Mouse (Mus musculus): ENCODE results near the gene Snx29. TPM values are rescaled to one million over a fixed set of nuclear protein-coding genes. Genes with fewer than 3 reads are reported as not detected.
"Not testable (repeated sequence)": the region's sequence is repeated elsewhere in the genome, so short reads cannot be mapped to it uniquely, and the experiment has no call there.

Snx29 gene
- 13.0 and 15.7 TPM in 2 replicates for polyA plus RNA-seq (2015; fragmentation: Nextera tagmentation; extraction: Ambion mirVana)

DNA sequence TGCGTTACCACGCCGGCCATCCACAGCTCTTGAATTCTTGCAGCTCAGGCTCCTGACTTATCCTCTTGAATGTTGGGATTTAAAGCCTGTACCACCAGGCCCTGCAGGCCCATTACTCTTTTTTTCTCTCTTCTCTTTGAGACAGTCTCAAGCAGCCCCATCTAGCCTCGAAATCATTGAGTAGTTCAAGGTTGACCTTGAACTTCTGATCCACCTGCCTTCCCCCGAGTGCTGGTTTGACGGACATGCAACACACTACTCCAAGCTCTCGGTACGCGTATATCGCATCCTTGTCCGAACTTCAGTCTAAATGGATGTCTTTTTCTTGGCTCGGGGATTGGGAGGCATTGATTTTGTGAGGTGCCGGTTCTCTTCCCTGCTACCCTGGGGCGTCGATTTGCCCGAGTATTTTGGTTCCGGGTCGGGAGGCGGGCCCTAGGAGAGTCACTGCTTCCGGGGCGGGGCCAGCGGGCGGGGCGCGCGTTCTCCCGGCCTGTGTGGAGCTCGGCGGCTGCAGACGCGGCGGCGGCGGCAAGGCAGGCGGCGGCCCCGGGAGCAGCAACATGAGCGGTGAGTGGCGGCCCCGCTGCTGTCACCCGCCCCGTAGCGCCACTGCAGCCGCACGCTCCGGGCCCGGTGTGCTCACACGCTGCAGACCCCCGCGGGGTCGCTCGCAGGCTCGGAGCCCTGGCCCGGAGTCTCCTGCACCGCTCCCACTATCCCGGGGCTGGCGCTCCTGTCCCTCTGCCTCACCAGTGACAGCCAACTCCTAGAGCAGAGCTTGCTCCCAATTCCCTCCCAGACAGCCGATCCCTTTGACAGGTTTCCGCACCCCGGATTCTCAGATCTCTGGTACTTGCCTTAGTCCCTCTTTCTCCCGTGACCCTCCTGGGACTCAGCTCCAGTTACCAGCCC, at the start of gene Snx29:
Gene Snx29, plus strand, starts transcription at position 500 of the 915 bp plus-strand sequence.
- H3K4me3 ChIP-seq = peak within 1 kb of the TSS; percentile 80
- peak within 1 kb of the TSS; percentile 86 for H3K27ac ChIP-seq
- WGBS = 6% methylated on average over 46 of the region's 61 CpGs
- H3K9me3 ChIP-seq (replicated peaks) = no peaks in the 10 kb centered on the region
- peaks cover 16% of the 10 kb centered on the region for H3K4me1 ChIP-seq
- peak within 1 kb of the TSS; percentile 92 for H3K9ac ChIP-seq
- peak; percentile 100 for ATAC-seq
- H3K4me2 ChIP-seq = peak within 1 kb of the TSS; percentile 96
- H3K27me3 ChIP-seq = no peaks in the 10 kb centered on the region
- no peaks in the 10 kb centered on the region for H3K36me3 ChIP-seq (ENCODE audit: poor library complexity, severe bottlenecking)

DNA sequence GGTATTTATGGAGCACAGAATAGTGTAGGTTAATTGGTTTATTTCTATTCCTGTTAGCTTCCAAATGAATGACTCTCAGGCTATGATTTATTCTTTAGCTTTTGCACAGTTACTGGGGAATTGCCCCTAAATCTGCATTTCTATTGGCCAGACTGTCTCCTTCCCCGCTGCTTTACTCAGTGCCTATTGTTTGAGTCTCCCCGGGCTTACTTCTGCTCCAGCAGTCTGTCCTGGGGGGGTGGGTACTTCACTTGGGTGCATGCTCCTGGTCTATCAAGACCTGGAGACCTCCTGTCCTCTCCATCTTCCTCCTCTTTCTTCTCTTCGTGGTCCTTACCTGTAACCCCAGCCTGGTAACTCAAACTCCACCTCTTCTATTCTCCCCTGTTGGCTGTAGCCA, 45.8 kb upstream of the Snx29 start:
- H3K9me3 ChIP-seq (replicated peaks) = no peaks in the 10 kb centered on the region
- no peaks in the 10 kb centered on the region for H3K27me3 ChIP-seq
- H3K9ac ChIP-seq = no peak overlapping the region
- H3K27ac ChIP-seq = no peak overlapping the region
- no peak for ATAC-seq
- H3K4me1 ChIP-seq = no peaks in the 10 kb centered on the region
- H3K4me2 ChIP-seq = no peak overlapping the region
- 30% methylated on average over 3 of the region's 3 CpGs for WGBS
- H3K36me3 ChIP-seq (ENCODE audit: poor library complexity, severe bottlenecking) = no peaks in the 10 kb centered on the region
- no peak overlapping the region for H3K4me3 ChIP-seq

DNA sequence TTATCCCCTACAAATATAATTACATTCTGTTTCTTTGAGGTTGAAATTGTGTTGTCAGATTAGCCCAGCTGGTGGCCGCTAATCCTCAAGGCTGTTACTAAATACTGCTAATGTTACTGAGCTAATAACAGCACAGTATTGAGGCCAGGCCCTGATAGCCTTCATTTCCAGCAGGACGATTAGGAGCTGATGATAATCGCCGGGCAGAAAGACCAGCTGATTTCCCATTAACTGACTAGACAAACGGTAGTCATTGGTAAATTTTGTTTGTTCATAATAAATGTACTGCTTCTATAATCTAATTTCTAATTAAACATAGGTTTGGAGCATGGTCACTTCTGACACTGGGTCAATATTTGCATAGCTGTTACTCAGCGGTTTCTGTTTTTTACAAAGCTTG, 43.9 kb upstream of the Snx29 start:
- Histone ChIP-seq H3K27me3 (no peaks in the 10 kb centered on the region), H3K36me3 (ENCODE audit: poor library complexity, severe bottlenecking) (no peaks in the 10 kb centered on the region), H3K4me2 (no peak overlapping the region), H3K4me3 (no peak overlapping the region), H3K27ac (no peak overlapping the region), H3K9me3 (replicated peaks) (no peaks in the 10 kb centered on the region), H3K4me1 (no peaks in the 10 kb centered on the region), H3K9ac (no peak overlapping the region)
- 57% methylated on average over 6 of the region's 6 CpGs for WGBS
- ATAC-seq = no peak

DNA sequence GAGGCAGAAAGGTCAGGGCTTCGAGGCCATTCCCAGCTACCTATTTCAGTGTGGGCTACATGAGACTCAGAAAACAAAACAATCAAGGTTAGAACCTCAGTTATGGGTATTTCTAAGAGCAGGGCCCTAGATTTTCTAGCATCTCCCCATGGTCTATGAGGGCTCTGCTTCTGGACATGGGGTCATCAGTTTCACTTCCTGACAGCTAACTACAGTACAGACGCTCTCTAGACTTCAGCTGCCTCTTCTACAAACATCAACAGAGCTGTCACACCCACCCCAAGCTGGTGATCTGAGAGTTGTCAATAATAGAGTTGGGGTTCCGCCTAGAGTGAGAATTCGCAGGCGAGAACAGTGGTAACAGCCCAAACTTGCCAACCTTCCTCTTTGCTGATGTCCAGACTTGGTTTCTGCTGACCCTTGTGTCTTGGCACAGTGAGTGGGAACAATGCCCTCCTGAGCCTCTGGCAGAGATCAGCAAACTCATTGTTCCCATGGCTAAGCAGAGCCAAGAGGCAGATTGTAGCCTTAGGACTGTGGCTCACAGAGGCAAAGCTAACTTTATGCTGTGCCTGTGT, 40.0 kb upstream of the Snx29 start:
- no peak overlapping the region for H3K4me3 ChIP-seq
- no peak for ATAC-seq
- no peak overlapping the region for H3K4me2 ChIP-seq
- no peak overlapping the region for H3K9ac ChIP-seq
- 88% methylated on average over 5 of the region's 5 CpGs for WGBS
- H3K9me3 ChIP-seq (replicated peaks) = no peaks in the 10 kb centered on the region
- no peak overlapping the region for H3K27ac ChIP-seq
- no peaks in the 10 kb centered on the region for H3K4me1 ChIP-seq
- no peaks in the 10 kb centered on the region for H3K27me3 ChIP-seq
- no peaks in the 10 kb centered on the region for H3K36me3 ChIP-seq (ENCODE audit: poor library complexity, severe bottlenecking)

DNA sequence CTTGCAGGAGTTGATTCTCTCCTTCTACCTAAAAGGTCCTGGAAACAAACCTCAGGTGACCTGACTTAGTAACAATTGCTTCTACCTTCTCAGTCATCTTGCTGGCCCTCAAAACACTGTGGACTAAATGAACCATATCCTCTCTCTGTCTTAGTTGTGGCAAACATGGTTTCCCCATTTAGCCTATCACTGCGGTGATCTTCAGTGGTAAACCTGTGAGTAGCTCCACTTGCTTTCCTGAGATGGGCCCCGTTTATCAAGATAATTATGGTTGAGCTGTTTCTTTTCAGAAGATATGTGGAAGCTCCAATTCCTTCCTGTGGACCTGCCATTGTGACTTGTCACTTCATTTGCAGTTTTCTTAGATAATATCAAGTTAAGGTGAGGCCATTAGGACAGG, 37.8 kb upstream of the Snx29 start:
- 86% methylated on average over 2 of the region's 2 CpGs for WGBS
- no peaks in the 10 kb centered on the region for H3K36me3 ChIP-seq (ENCODE audit: poor library complexity, severe bottlenecking)
- no peak for ATAC-seq
- no peak overlapping the region for H3K4me2 ChIP-seq
- H3K27ac ChIP-seq = no peak overlapping the region
- no peaks in the 10 kb centered on the region for H3K9me3 ChIP-seq (replicated peaks)
- H3K9ac ChIP-seq = no peak overlapping the region
- no peaks in the 10 kb centered on the region for H3K4me1 ChIP-seq
- H3K27me3 ChIP-seq = no peaks in the 10 kb centered on the region
- H3K4me3 ChIP-seq = no peak overlapping the region

DNA sequence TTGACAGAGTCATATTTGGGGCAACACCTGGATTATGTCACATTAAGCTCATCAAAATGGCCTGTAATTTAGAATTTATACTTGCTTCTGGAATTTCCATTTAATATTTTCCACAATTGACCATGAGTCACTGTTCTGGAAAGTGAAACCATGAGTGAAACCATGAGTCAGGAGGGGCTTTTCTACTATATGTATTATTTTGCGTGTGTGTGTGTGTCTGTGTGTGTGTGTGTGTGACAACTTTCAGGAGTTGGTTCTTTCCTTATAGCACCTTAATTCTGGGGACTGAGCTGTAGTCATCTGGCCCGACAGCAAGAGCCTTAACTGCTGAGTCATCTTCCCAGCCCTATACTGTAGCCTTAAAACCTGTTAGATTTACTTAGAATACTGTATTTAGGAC, 36.8 kb upstream of the Snx29 start:
- 94% methylated on average over 2 of the region's 2 CpGs for WGBS
- Histone ChIP-seq H3K4me1 (no peaks in the 10 kb centered on the region), H3K4me3 (no peak overlapping the region), H3K27me3 (no peaks in the 10 kb centered on the region), H3K36me3 (ENCODE audit: poor library complexity, severe bottlenecking) (no peaks in the 10 kb centered on the region), H3K4me2 (no peak overlapping the region), H3K9me3 (replicated peaks) (no peaks in the 10 kb centered on the region), H3K9ac (no peak overlapping the region), H3K27ac (no peak overlapping the region)
- ATAC-seq = no peak

DNA sequence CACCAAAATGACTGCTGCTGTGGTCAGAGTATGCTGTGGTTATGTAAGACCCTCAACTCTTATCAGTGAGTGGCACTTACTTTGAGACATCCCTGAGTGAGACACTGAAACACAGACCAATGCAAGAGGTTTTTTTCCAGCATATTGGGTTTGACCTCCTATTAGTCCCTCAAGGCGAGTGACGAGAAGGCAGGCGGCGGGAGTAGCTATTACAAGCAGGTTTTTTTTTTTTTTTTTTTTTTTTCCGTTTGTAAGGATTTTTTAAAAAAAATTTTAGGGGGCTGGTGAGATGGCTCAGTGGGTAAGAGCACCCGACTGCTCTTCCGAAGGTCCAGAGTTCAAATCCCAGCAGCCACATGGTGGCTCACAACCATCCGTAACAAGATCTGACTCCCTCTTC, 33.8 kb upstream of the Snx29 start:
- H3K4me1 ChIP-seq; H3K4me2 ChIP-seq; H3K9me3 ChIP-seq (replicated peaks); H3K9ac ChIP-seq; H3K36me3 ChIP-seq (ENCODE audit: poor library complexity, severe bottlenecking); H3K4me3 ChIP-seq; ATAC-seq; H3K27ac ChIP-seq; H3K27me3 ChIP-seq: not testable (repeated sequence)
- WGBS = 92% methylated on average over 8 of the region's 8 CpGs

DNA sequence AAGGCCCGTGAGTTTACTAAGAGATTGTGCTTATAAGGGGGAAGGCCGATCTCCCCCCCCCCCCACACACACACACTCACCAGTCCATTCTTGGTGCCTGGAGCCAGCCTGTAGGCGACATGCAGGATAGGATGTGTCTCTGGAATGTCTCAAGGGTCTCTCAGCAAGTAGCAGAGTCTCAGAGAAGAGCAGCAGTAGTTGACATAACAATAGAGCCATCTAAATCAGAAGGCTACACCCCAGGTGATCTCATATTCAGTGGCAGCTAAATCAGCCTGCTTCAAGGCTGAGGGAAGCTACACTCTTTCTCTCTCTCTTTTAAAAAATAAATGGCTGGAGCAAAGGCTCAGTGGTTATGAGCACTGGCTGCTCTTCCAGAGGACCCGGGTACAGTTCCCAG, 27.1 kb upstream of the Snx29 start:
- 74% methylated on average over 4 of the region's 4 CpGs for WGBS
- H3K27ac ChIP-seq; H3K36me3 ChIP-seq (ENCODE audit: poor library complexity, severe bottlenecking); H3K9me3 ChIP-seq (replicated peaks); H3K4me1 ChIP-seq; H3K27me3 ChIP-seq; H3K4me3 ChIP-seq; ATAC-seq; H3K4me2 ChIP-seq; H3K9ac ChIP-seq: not testable (repeated sequence)

DNA sequence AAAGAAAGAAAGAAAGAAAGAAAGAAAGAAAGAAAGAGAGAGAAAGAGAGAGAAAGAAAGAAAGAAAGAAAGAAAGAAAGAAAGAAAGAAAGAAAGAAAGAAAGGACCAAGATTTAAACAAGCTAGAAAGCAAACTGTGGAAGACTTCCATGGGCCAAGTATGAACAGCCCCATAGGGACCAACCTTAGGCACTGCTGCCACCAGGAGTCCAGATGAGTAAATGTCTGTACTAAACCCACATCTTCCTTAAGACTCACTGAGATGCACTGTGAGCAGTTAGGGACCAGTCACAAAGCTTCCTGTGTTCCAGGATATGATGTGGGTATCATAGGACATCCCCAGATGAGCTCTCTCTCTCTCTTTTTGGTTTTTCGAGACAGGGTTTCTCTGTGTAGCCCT, 25.0 kb upstream of the Snx29 start:
- H3K9ac ChIP-seq; H3K4me3 ChIP-seq; H3K27me3 ChIP-seq; ATAC-seq; H3K9me3 ChIP-seq (replicated peaks); H3K36me3 ChIP-seq (ENCODE audit: poor library complexity, severe bottlenecking); H3K27ac ChIP-seq; H3K4me1 ChIP-seq; H3K4me2 ChIP-seq: not testable (repeated sequence)
- 73% methylated on average over 1 of the region's 1 CpGs for WGBS

DNA sequence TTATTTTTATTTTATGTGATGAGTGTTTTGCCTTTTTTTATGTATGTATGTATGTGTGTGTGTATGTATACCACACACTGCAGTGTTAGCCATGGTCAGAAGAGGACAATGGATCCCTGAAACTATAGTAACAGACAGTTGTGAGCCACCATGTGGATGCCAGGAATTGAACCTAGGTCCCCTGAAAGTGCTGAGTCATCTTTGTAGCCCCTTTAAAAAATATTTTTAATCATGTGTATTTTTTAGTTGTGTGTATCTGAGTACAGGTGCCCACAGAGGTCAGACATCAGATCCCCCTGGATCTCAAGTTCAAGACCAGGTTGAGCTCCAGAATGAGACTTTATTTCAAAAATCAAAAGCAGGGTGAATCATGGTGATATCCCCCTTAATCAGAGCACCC, 19.0 kb upstream of the Snx29 start:
- ATAC-seq = no peak
- Histone ChIP-seq H3K4me2 (no peak overlapping the region), H3K9ac (no peak overlapping the region), H3K9me3 (replicated peaks) (no peaks in the 10 kb centered on the region), H3K36me3 (ENCODE audit: poor library complexity, severe bottlenecking) (no peaks in the 10 kb centered on the region), H3K4me3 (no peak overlapping the region), H3K27me3 (no peaks in the 10 kb centered on the region), H3K4me1 (no peaks in the 10 kb centered on the region), H3K27ac (no peak overlapping the region)

DNA sequence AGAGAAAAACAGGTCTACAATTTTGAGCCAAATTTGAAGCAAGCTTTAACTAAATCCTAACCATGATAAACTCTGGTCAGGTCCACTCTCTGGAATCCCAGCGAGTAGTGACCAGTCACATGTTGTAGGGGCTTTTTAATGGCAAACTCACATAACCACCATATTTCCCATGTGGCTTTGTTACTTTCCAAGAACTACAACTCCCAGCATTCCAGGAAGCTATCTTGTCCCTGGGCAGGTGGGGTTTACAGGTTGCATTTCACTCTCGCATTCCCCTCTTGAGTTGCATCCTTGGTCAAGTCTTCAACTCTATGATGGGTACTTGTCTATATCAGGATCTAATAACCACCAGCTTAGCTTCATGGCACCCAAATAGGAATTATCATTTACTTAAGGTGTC, 17.2 kb upstream of the Snx29 start:
- WGBS = 90% methylated on average over 2 of the region's 2 CpGs
- H3K27ac ChIP-seq = no peak overlapping the region

DNA sequence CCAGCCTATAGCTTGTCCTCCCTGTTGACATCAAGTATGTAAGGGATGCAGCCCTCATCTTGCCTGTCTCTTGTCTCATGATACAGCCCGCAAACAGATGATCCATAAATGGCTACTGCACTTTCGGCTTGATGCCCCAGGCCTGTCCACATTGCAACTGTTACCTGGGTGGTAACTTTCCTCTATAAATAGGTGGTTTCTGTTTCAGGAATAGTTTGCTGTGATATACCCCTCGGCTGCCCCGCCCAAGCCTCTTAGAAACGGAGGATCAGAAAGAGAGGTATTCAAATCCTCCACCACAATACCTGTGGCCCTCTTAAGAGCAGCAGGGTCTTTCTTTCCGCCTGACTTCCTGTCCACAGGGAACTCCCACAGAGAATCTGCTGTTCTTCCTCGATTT, 9.2 kb upstream of the Snx29 start, which contains the start of gene Tnfrsf17:
Gene Tnfrsf17, plus strand, starts transcription at position 301 of the 400 bp plus-strand sequence.
- H3K4me2 ChIP-seq = no peak within 1 kb of the TSS
- no peak within 1 kb of the TSS for H3K27ac ChIP-seq
- no peak for ATAC-seq
- no peaks in the 10 kb centered on the region for H3K4me1 ChIP-seq
- H3K9ac ChIP-seq = no peak within 1 kb of the TSS
- H3K36me3 ChIP-seq (ENCODE audit: poor library complexity, severe bottlenecking) = no peaks in the 10 kb centered on the region
- H3K4me3 ChIP-seq = no peak within 1 kb of the TSS
- H3K9me3 ChIP-seq (replicated peaks) = no peaks in the 10 kb centered on the region
- H3K27me3 ChIP-seq = no peaks in the 10 kb centered on the region
- 67% methylated on average over 7 of the region's 7 CpGs for WGBS

More for the DNA sequence above, 17.2 kb upstream of the Snx29 start:
- Histone ChIP-seq H3K4me2 (no peak overlapping the region), H3K4me1 (no peaks in the 10 kb centered on the region), H3K9ac (no peak overlapping the region), H3K27me3 (no peaks in the 10 kb centered on the region), H3K4me3 (no peak overlapping the region), H3K36me3 (ENCODE audit: poor library complexity, severe bottlenecking) (no peaks in the 10 kb centered on the region), H3K9me3 (replicated peaks) (no peaks in the 10 kb centered on the region)
- no peak for ATAC-seq

All from forebrain, embryonic 13.5 days (tissue).